Mouse (Mus musculus) bone marrow macrophage, adult 2 months (primary cell): ENCODE results near the gene Dph2. TPM values are rescaled to one million over a fixed set of nuclear protein-coding genes. Genes with fewer than 3 reads are reported as not detected.

Experiments used
- H3K27ac ChIP-seq: 2 replicates; pipeline ENCODE4 v1.5.1; 2012; ENCODE audit warnings: low read depth, low read length; ENCODE audit not compliant: insufficient read depth
- H3K4me1 ChIP-seq: 2 replicates; pipeline ENCODE4 v1.6.1; 2012; ENCODE audit warnings: low read length; ENCODE audit not compliant: control insufficient read depth, insufficient read depth
- H3K4me3 ChIP-seq: 2 replicates; pipeline ENCODE4 v1.5.1; 2012; ENCODE audit warnings: mild to moderate bottlenecking, low read length, moderate library complexity; ENCODE audit not compliant: insufficient read depth
- CTCF ChIP-seq: IDR thresholded peaks from 2 replicates; pipeline ENCODE4 v1.5.1; 2012; ENCODE audit warnings: low read depth, mild to moderate bottlenecking, low read length, moderate library complexity
- POLR2A ChIP-seq: IDR thresholded peaks from 2 replicates; pipeline ENCODE4 v1.6.1; 2012; ENCODE audit warnings: mild to moderate bottlenecking, low read depth, low read length, borderline replicate concordance
- polyA plus RNA-seq: library from polyadenylated mRNA; stranded (reverse); fragments of >200 nt; gene quantifications from 2 replicates; pipeline ENCODE4 v1.2.4, GENCODE M21; 2012; ENCODE audit not compliant: missing spikeins, insufficient read depth, insufficient read length

Dph2 gene
- polyA plus RNA-seq, 1 experiment, result 5.1 TPM

- H3K4me3 ChIP-seq, result no peak overlapping the region
- H3K4me1 ChIP-seq, result no peaks in the 10 kb centered on the region
- TF ChIP-seq POLR2A, result no peak
- no peak for TF ChIP-seq CTCF
- H3K27ac ChIP-seq, result no peak overlapping the region
These were observed 13.5 kb downstream of the Dph2 start for GRCm38 (mm10) chr4:117878301-117878700.

GRCm38 (mm10) chr4:117873615-117874014 lies 18.2 kb downstream of the Dph2 start:
- Histone ChIP-seq H3K4me1 (no peaks in the 10 kb centered on the region), H3K27ac (no peak overlapping the region), H3K4me3 (no peak overlapping the region)
- TF ChIP-seq CTCF, result no peak
- TF ChIP-seq POLR2A, result no peak

- TF ChIP-seq CTCF (no peak), POLR2A (no peak)
- H3K27ac ChIP-seq, result no peak within 1 kb of the TSS
- H3K4me1 ChIP-seq, result no peaks in the 10 kb centered on the region
- no peak within 1 kb of the TSS for H3K4me3 ChIP-seq
These were observed 19.4 kb downstream of the Dph2 start, which contains the start of gene Ccdc24 for GRCm38 (mm10) chr4:117872471-117872886. Ccdc24 (minus strand) TSS chr4:117872557.

GRCm38 (mm10) chr4:117871787-117872186 lies 20.0 kb downstream of the Dph2 start:
- Histone ChIP-seq H3K4me3 (no peak overlapping the region), H3K27ac (no peak overlapping the region), H3K4me1 (no peaks in the 10 kb centered on the region)
- TF ChIP-seq POLR2A (no peak), CTCF (no peak)

GRCm38 (mm10) chr4:117870437-117870836 lies 21.4 kb downstream of the Dph2 start:
- Histone ChIP-seq H3K4me3 (no peak overlapping the region), H3K4me1 (no peaks in the 10 kb centered on the region), H3K27ac (no peak overlapping the region)
- no peak for TF ChIP-seq CTCF
- TF ChIP-seq POLR2A, result no peak

- no peak for TF ChIP-seq POLR2A
- no peak for TF ChIP-seq CTCF
- Histone ChIP-seq H3K4me3 (no peak overlapping the region), H3K27ac (no peak overlapping the region), H3K4me1 (no peaks in the 10 kb centered on the region)
These were observed 22.5 kb downstream of the Dph2 start for GRCm38 (mm10) chr4:117869317-117869716.

- no peaks in the 10 kb centered on the region for H3K4me1 ChIP-seq
- H3K4me3 ChIP-seq, result no peak overlapping the region
- no peak overlapping the region for H3K27ac ChIP-seq
These were observed 24.0 kb downstream of the Dph2 start for GRCm38 (mm10) chr4:117867823-117868222.

GRCm38 (mm10) chr4:117867000-117867399 lies 24.8 kb downstream of the Dph2 start:
- H3K4me1 ChIP-seq, result no peaks in the 10 kb centered on the region
- no peak overlapping the region for H3K27ac ChIP-seq
- no peak for TF ChIP-seq CTCF
- no peak for TF ChIP-seq POLR2A
- no peak overlapping the region for H3K4me3 ChIP-seq

More at GRCm38 (mm10) chr4:117867823-117868222, 24.0 kb downstream of the Dph2 start:
- TF ChIP-seq POLR2A (no peak), CTCF (peak; percentile 36; the same call in 1 of the 2 replicates)

GRCm38 (mm10) chr4:117866083-117866482 lies 25.7 kb downstream of the Dph2 start:
- TF ChIP-seq CTCF (no peak), POLR2A (no peak)
- Histone ChIP-seq H3K4me3 (no peak overlapping the region), H3K4me1 (no peaks in the 10 kb centered on the region), H3K27ac (no peak overlapping the region)

- Histone ChIP-seq H3K4me1 (no peaks in the 10 kb centered on the region), H3K27ac (no peak overlapping the region), H3K4me3 (no peak overlapping the region)
- TF ChIP-seq POLR2A (no peak), CTCF (no peak)
These were observed 29.0 kb downstream of the Dph2 start for GRCm38 (mm10) chr4:117862823-117863222.

- TF ChIP-seq POLR2A (no peak), CTCF (no peak)
- Histone ChIP-seq H3K27ac (no peak overlapping the region), H3K4me3 (no peak overlapping the region), H3K4me1 (no peaks in the 10 kb centered on the region)
These were observed 31.3 kb downstream of the Dph2 start for GRCm38 (mm10) chr4:117860570-117860969.
